In the genomic region with DNA sequence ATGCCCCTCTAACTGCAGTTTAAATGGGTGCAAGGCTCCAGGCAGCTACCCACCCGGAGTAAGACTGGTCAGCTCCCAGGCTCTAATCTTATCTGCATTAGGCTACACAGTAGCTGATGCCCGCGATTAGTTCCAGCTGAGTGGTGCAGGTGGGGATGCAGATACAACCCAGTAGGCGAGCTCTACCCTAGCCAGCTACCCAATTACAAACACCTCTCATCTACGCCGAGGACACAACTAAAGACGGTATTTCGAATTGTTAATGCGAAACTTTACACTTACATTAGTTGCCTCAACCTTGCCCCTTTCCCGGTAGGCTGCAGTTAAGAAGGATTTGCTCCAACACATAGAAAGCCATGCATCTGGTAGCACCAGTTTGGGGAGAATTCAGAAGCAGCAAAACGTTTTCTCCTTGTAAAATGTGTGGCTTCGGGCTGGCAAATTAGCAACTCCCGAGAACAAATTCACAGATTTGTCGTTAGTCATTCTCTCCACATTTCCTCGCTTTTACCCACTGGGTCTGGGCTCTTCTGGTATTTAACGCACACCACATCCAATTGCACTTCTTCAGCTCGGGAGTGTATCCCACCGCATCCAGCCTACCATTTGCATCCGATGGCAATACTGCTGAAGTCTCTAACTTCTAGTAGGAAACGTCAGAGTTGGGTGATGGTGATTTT, we compare ENCODE assay signal across 8 mouse cellular contexts. TPM values are rescaled to one million over a fixed set of nuclear protein-coding genes. Genes with fewer than 3 reads are reported as not detected.
DNase-seq lines count a peak whose midpoint lies in the region; ATAC-seq and TF ChIP-seq lines count a peak whose summit lies in the region.

No protein-coding gene starts in this region.

- no peak for TF ChIP-seq CTCF in E14TG2a.4 (conservative IDR thresholded peaks at IDR 0.05; ENCODE audit: low read length)
- TF ChIP-seq CTCF in hindbrain, postnatal 0 days (IDR thresholded peaks at IDR 0.05; ENCODE audit: low read depth), result no peak

- no peaks in the 10 kb centered on the region for H3K79me2 ChIP-seq in myocyte (ENCODE audit: control insufficient read depth, insufficient read depth)

- H3K4me3 ChIP-seq in heart, embryonic 11.5 days (ENCODE audit: low read depth, low read length), result peak overlapping the region; percentile 60
- peak overlapping the region; percentile 81 for H3K4me3 ChIP-seq in E14TG2a.4 (replicated peaks; ENCODE audit: low read length)
- H3K4me3 ChIP-seq in hindbrain, postnatal 0 days (ENCODE audit: low read length), result peak overlapping the region; percentile 72
- H3K4me3 ChIP-seq in myocyte, result no peak overlapping the region

- 0 out of 2 replicates have a peak overlapping the region, but pooled peaks have one; percentile 22 for H3K9ac ChIP-seq in heart, embryonic 11.5 days (ENCODE audit: low read depth, low read length)
- H3K9ac ChIP-seq in hindbrain, postnatal 0 days (replicated peaks; ENCODE audit: low read length), result peak overlapping the region; percentile 68

- WGBS in heart, embryonic 11.5 days (ENCODE audit: insufficient replicate concordance), result under 1% methylated on average over 20 of the region's 20 CpGs
- WGBS in hindbrain, postnatal 0 days, result under 1% methylated on average over 20 of the region's 20 CpGs

- no peaks in the 10 kb centered on the region for H3K36me3 ChIP-seq in heart, embryonic 11.5 days (ENCODE audit: control insufficient read depth, insufficient read depth, low read length)
- H3K36me3 ChIP-seq in E14TG2a.4 (ENCODE audit: insufficient read depth, low read length) (no peaks in the 10 kb centered on the region), myocyte (ENCODE audit: control insufficient read depth, insufficient read depth) (no peaks in the 10 kb centered on the region)
- H3K36me3 ChIP-seq in hindbrain, postnatal 0 days (ENCODE audit: insufficient read depth, low read length), result no peaks in the 10 kb centered on the region

- H3K4me2 ChIP-seq in heart, embryonic 11.5 days, result peak overlapping the region; percentile 92
- H3K4me2 ChIP-seq in hindbrain, postnatal 0 days (ENCODE audit: low read depth, low read length), result peak overlapping the region; percentile 86
- peak overlapping the region; percentile 63 for H3K4me2 ChIP-seq in myocyte (ENCODE audit: low read depth)

- no peaks in the 10 kb centered on the region for H3K27me3 ChIP-seq in heart, embryonic 11.5 days (ENCODE audit: control insufficient read depth, insufficient read depth, low read length)
- peaks cover 55% of the 10 kb centered on the region for H3K27me3 ChIP-seq in E14TG2a.4 (ENCODE audit: insufficient read depth, low read length)
- H3K27me3 ChIP-seq in hindbrain, postnatal 0 days (ENCODE audit: insufficient read depth, low read length), result no peaks in the 10 kb centered on the region
- no peaks in the 10 kb centered on the region for H3K27me3 ChIP-seq in myocyte (ENCODE audit: control insufficient read depth, insufficient read depth, insufficient read length)

- H3ac ChIP-seq in myocyte (ENCODE audit: control insufficient read depth, insufficient read length), result no peak overlapping the region

- ATAC-seq in heart, embryonic 11.5 days (replicated peaks; ENCODE audit: insufficient number of reproducible peaks, low FRiP score, low TSS enrichment), result no peak
- peak; percentile 52 for ATAC-seq in hindbrain, postnatal 0 days

- no peaks in the 10 kb centered on the region for H3K4me1 ChIP-seq in heart, embryonic 11.5 days (ENCODE audit: control insufficient read depth, insufficient read depth, low read length)
- H3K4me1 ChIP-seq in E14TG2a.4 (replicated peaks; ENCODE audit: low read depth, low read length), result peaks cover 13% of the 10 kb centered on the region
- H3K4me1 ChIP-seq in hindbrain, postnatal 0 days (ENCODE audit: insufficient read depth, low read length), result 0 out of 2 replicates have a peak, but pooled peaks cover 3% of the 10 kb centered on the region

- no peak for DNase-seq in heart, adult 9 months (ENCODE audit: low spot score in 2 of 2)
- peak; percentile 40 for DNase-seq in embryo, embryonic 10.5 days (ENCODE audit: low spot score)
- DNase-seq in hindbrain, postnatal 0 days (ENCODE audit: low spot score), result peak; percentile 49
- no peak for DNase-seq in urinary bladder, postnatal 36 days (ENCODE audit: low spot score in 2 of 2)
- no peak for DNase-seq in spleen, adult 18-20 months

- no peak for TF ChIP-seq POLR2A in myocyte (IDR thresholded peaks at IDR 0.05; ENCODE audit: insufficient read length, low read depth)

- H3K27ac ChIP-seq in heart, embryonic 11.5 days (ENCODE audit: low read depth, low read length), result no peak overlapping the region
- H3K27ac ChIP-seq in hindbrain, postnatal 0 days, result peak overlapping the region; percentile 86

- H3K9me3 ChIP-seq in heart, embryonic 11.5 days (replicated peaks; ENCODE audit: control insufficient read depth, low read length), result no peaks in the 10 kb centered on the region
- H3K9me3 ChIP-seq in E14TG2a.4 (ENCODE audit: low read length), result no peaks in the 10 kb centered on the region
- no peaks in the 10 kb centered on the region for H3K9me3 ChIP-seq in hindbrain, postnatal 0 days (ENCODE audit: low read length)

TF ChIP-seq in myocyte, 11 proteins besides CTCF, POLR2A, EP300 and RAD21:
- TF ChIP-seq REST (IDR thresholded peaks at IDR 0.05; ENCODE audit: insufficient read depth, insufficient read length) (no peak), TCF3 (IDR thresholded peaks at IDR 0.05; ENCODE audit: insufficient read length, low read depth) (no peak), E2F4 (IDR thresholded peaks at IDR 0.05; ENCODE audit: insufficient read depth) (no peak), SRF (IDR thresholded peaks at IDR 0.05; ENCODE audit: control insufficient read depth, insufficient read length, low read depth) (no peak), POLR2AphosphoS2 (IDR thresholded peaks at IDR 0.05; ENCODE audit: insufficient read length, low read depth) (no peak)

RNA-seq across cellular contexts. Expression of gene Pcdh9, which starts 0.5 kb away (rescaled TPM):
- polyA plus RNA-seq in heart, embryonic 11.5 days (2014; fragmentation: Nextera tagmentation; extraction: Ambion mirVana), result 5.6 and 6.2 TPM in 2 replicates
- total RNA-seq in hindbrain, postnatal 0 days (2014; rRNA removed), result 129 and 178 TPM in 2 replicates
- polyA plus RNA-seq in hindbrain, postnatal 0 days (2015; fragmentation: Nextera tagmentation; extraction: Ambion mirVana), result 147 and 149 TPM in 2 replicates
- 0.02 TPM for polyA plus RNA-seq in myocyte (2012; fragmentation: generic; extraction: Trizol)

Comparison
In these comparisons a context has a peak if more than half of its experiments do, and no peak if none do; other contexts are left out.
1. DNase-seq: peak in embryo, embryonic 10.5 days (single experiment) and hindbrain, postnatal 0 days (single experiment); none in heart, adult 9 months (0 of 2), urinary bladder, postnatal 36 days (0 of 2) and spleen, adult 18-20 months (0 of 2).
2. RNA of gene Pcdh9, which starts 0.5 kb away (polyA plus RNA-seq): 147 to 149 TPM in hindbrain, postnatal 0 days; 5.6 to 6.2 TPM in heart, embryonic 11.5 days and 0.02 TPM in myocyte (single experiment); every median in the first group is over 10 times any median in the second.
3. Peak in every context shown above with its lines, with median percentiles within 50 percentile points of each other: H3K4me2 ChIP-seq.